Mouse (Mus musculus) ES-Bruce4 (cell line): ENCODE measurements around the gene Xpo6. TPM values are rescaled to one million over a fixed set of nuclear protein-coding genes. Genes with fewer than 3 reads are reported as not detected.

Experiments used
- H3K27ac ChIP-seq: 2 replicates; pipeline ENCODE4 v1.5.1; 2012; ENCODE audit warnings: low read length, inconsistent platforms; ENCODE audit not compliant: insufficient read depth
- H3K27me3 ChIP-seq: 2 replicates; pipeline ENCODE4 v1.6.1; 2012; ENCODE audit warnings: mild to moderate bottlenecking, low read length, inconsistent platforms; ENCODE audit not compliant: control insufficient read depth, poor library complexity, insufficient read depth, severe bottlenecking
- H3K36me3 ChIP-seq: 2 replicates; pipeline ENCODE4 v1.6.1; 2012; ENCODE audit warnings: inconsistent platforms, mild to moderate bottlenecking, low read length, moderate library complexity; ENCODE audit not compliant: control insufficient read depth, poor library complexity, insufficient read depth, severe bottlenecking
- H3K4me1 ChIP-seq: one replicate; pipeline ENCODE4 v1.8.1; 2011; ENCODE audit warnings: low read length; ENCODE audit not compliant: control insufficient read depth, insufficient read depth
- H3K4me3 ChIP-seq: 2 replicates; pipeline ENCODE4 v1.5.1; 2011; ENCODE audit warnings: low read depth, mild to moderate bottlenecking, low read length
- H3K9ac ChIP-seq: 2 replicates; pipeline ENCODE4 v1.6.1; 2012; ENCODE audit warnings: low read depth, mild to moderate bottlenecking, inconsistent platforms; ENCODE audit not compliant: poor library complexity, severe bottlenecking
- H3K9me3 ChIP-seq: replicated peaks from 2 replicates; pipeline ENCODE4 v1.6.1; 2012; ENCODE audit warnings: mild to moderate bottlenecking, low read length, inconsistent platforms; ENCODE audit not compliant: control insufficient read depth, poor library complexity, insufficient read depth, severe bottlenecking
- CTCF ChIP-seq: IDR thresholded peaks from one replicate; pipeline ENCODE4 v1.8.1; 2011; ENCODE audit warnings: low read depth, low read length
- EP300 ChIP-seq: IDR thresholded peaks from 2 replicates; pipeline ENCODE4 v1.6.1; 2011; ENCODE audit warnings: low read depth, low read length; ENCODE audit not compliant: insufficient read depth
- POLR2A ChIP-seq: IDR thresholded peaks from one replicate; pipeline ENCODE4 v1.8.1; 2011; ENCODE audit warnings: low read length; ENCODE audit not compliant: insufficient read depth
- polyA plus RNA-seq: library from polyadenylated mRNA; stranded (reverse); fragments of >200 nt; gene quantifications from 2 replicates; pipeline ENCODE4 v1.2.4, GENCODE M21; 2011; ENCODE audit warnings: low read depth; ENCODE audit not compliant: missing spikeins, insufficient read depth, insufficient read length

Gene Xpo6
- 126 and 136 TPM in 2 replicates for polyA plus RNA-seq

DNA sequence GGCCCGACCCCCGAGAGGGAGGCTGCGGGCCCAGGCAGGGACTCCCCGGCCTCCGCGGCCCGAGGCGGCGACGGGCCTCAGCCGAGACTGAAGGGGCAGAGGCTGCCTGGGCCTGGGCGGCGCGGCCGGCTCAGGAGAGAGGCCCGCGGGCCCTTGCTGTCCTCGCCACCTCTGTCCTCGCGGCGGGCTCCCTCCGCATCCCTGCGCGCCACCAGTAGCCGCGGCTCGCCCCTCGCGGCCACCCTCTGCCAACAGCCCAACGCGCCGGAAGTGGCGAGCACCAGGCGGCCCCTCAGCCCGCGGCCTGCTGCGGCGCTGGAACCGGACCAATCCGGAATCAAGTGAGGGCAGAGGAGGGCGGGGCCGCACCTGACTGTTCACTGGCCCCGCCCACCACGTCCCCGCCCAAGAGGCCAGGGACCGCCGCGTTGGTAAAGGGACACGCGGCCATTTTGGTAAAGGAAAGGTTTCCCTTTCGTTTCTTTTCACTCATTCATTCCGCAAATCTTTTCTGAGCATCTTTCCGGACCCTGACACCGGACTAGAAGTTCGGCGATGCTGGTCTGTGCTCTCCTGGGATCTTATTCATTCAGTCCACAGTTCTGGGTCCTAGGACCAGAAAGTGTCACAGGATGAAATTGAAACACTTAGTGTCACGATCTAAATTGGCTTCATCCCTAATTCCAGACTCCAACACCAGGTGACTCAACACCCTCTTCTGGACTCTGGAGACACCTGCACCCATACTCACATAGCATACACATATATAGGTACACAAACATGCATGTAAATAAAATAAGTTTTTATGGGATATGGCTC lies at the start of gene Xpo6:
Xpo6 (minus strand) TSS at position 324 of the 819 bp plus-strand sequence.
- Histone ChIP-seq H3K27ac (peak within 1 kb of the TSS; percentile 94), H3K36me3 (no peaks in the 10 kb centered on the region)
- peak; percentile 36 for TF ChIP-seq POLR2A
- no peak for TF ChIP-seq CTCF
- TF ChIP-seq EP300: no peak

DNA sequence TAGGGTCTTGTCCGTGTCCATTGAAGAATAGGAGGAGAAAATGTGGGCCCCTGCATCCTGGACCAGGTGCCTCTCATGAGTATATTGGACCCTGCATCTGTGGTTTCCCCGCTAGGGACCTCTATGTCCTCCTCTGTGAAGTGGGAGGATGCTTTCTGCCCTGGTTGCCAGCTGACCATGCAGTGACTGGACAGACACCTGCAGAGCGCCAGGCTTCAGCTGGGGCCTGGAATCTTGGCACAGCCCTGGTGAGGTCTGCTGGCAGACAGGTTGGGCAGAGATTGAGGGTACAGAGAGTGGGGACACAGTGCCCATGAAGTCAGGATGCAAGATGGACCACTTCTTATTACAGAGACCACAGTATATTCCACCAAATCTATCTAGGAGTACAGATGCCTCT lies 49.7 kb upstream of the Xpo6 start:
- H3K36me3 ChIP-seq: no peaks in the 10 kb centered on the region
- peaks cover 3% of the 10 kb centered on the region for H3K4me1 ChIP-seq
- H3K27ac ChIP-seq: no peak overlapping the region
- TF ChIP-seq EP300: no peak
- no peak for TF ChIP-seq CTCF
- no peak for TF ChIP-seq POLR2A
- H3K4me3 ChIP-seq: no peak overlapping the region
- H3K9ac ChIP-seq: no peak overlapping the region
- no peaks in the 10 kb centered on the region for H3K27me3 ChIP-seq
- H3K9me3 ChIP-seq: no peaks in the 10 kb centered on the region

More for the DNA sequence above, at the start of gene Xpo6:
- Histone ChIP-seq H3K9me3 (no peaks in the 10 kb centered on the region), H3K9ac (peak within 1 kb of the TSS; percentile 88), H3K27me3 (no peaks in the 10 kb centered on the region), H3K4me3 (peak within 1 kb of the TSS; percentile 96), H3K4me1 (no peaks in the 10 kb centered on the region)

DNA sequence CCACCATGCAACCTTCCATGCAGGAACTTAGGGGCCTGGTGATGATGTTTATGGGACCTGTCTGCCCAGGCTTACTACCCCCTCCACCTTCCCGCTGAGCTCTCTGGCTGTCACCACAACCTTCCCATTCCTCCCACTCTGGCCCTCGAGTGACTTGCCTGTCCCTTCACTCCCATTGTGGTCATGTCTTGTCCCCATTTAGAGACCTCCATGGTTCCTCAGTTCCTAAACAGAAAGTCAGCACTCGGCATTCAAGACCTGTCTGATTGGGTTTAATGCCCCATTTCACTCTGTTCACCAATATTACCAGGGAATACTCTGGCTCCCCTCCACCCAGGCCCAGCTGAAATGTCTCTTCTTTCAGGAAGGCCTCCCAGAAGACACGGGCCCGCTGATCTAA lies 48.8 kb upstream of the Xpo6 start:
- H3K9me3 ChIP-seq: no peaks in the 10 kb centered on the region
- TF ChIP-seq CTCF: no peak
- no peak for TF ChIP-seq EP300
- no peak for TF ChIP-seq POLR2A
- H3K4me3 ChIP-seq: no peak overlapping the region
- H3K4me1 ChIP-seq: peaks cover 3% of the 10 kb centered on the region
- no peaks in the 10 kb centered on the region for H3K27me3 ChIP-seq
- H3K36me3 ChIP-seq: no peaks in the 10 kb centered on the region
- no peak overlapping the region for H3K9ac ChIP-seq
- H3K27ac ChIP-seq: no peak overlapping the region

DNA sequence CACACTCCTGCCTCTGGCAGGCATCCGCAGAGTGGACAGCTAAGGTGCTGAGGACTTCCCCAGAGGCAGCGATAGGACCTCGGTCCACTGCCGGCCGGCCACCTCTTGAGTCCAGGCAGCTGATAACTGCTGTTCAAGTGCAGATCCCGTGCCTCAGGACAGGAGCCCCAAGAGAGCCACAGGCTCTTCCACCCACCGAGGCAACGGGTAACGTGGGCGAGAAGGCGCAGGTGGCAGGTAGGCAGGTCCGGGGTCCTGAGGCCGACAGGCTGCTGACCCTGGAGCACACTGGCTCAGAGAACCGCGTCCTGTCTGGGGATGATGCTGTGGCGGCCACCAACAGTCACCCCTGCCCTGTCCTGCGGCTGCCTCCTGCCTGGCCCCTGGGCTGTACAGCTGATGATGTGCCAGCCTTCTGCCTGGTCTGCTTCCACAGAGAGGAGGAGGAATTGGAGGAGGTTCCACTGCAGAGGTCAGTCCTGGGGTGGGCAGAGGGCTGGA lies 48.4 kb upstream of the Xpo6 start:
- Histone ChIP-seq H3K27me3 (no peaks in the 10 kb centered on the region), H3K4me3 (no peak overlapping the region), H3K36me3 (no peaks in the 10 kb centered on the region), H3K9ac (no peak overlapping the region), H3K9me3 (no peaks in the 10 kb centered on the region), H3K4me1 (peaks cover 3% of the 10 kb centered on the region), H3K27ac (no peak overlapping the region)
- TF ChIP-seq EP300 (no peak), POLR2A (no peak), CTCF (no peak)

DNA sequence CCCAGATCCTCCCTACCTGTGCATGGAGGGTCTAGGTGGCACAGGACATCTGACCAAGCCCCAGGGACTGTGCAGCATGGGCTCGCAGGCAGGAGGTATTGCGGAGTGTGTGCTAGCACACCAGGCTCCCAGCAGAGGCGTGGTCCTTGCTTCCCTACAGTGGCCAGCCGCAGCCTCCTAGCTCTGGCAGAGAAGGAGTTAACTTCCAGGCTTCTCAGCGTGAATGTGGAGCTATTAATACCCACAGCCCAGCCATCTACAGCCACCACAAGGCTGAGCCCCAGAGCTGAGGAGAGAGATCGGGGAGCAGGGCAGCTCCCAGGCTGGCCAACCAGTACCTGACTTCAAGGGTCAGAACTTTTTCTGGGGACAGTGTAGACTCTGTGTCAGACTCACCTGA lies 47.8 kb upstream of the Xpo6 start:
- Histone ChIP-seq H3K4me3 (no peak overlapping the region), H3K9me3 (no peaks in the 10 kb centered on the region), H3K36me3 (no peaks in the 10 kb centered on the region), H3K27ac (no peak overlapping the region), H3K4me1 (peaks cover 3% of the 10 kb centered on the region), H3K27me3 (no peaks in the 10 kb centered on the region), H3K9ac (no peak overlapping the region)
- no peak for TF ChIP-seq EP300
- TF ChIP-seq CTCF: no peak
- no peak for TF ChIP-seq POLR2A

DNA sequence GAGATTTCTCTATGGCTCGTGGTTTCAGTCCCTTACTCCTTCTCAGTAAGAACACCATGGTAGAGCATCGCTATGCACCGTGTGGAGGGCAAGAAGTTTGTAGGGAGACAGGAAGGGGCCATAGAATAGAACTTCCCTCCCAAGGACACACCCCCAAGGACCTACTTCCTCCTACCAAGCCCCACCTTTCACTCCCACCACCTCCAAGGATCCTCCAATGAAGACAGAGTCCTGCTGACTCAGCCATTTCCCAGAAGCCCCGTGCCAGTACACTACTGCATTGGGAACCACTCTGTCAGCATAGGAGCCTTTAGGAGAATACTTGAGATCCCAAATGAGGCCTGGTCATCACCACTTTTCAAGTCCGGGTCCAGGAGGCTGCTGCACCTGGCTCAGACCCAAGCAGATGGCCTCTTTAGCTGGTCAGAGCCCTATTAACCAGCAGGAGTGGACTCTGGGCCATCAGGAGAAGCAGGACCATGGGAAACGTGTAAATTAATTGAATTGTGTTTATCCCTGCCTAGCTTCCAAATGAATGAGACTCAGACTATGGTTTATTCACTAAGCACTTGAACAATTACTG lies 44.0 kb upstream of the Xpo6 start:
- Histone ChIP-seq H3K27ac (no peak overlapping the region), H3K9ac (no peak overlapping the region), H3K27me3 (no peaks in the 10 kb centered on the region), H3K4me1 (peaks cover 3% of the 10 kb centered on the region), H3K9me3 (no peaks in the 10 kb centered on the region), H3K4me3 (no peak overlapping the region), H3K36me3 (no peaks in the 10 kb centered on the region)
- TF ChIP-seq POLR2A: no peak
- no peak for TF ChIP-seq CTCF
- TF ChIP-seq EP300: no peak
